Mouse (Mus musculus) stomach, embryonic 16.5 days (tissue): ENCODE data around the gene Aebp1. TPM values are rescaled to one million over a fixed set of nuclear protein-coding genes. Genes with fewer than 3 reads are reported as not detected.

Source experiments
- ATAC-seq: fragments of 200-750 bp; cut with Nextera tagmentation; 2 replicates; pipeline ENCODE4 v1.8.0; 2017; ENCODE audit warnings: moderate number of reproducible peaks, moderate TSS enrichment; ENCODE audit not compliant: insufficient read depth, low FRiP score
- H3K27ac ChIP-seq: fragments of 300-500 bp; sonication (generic); 2 replicates; pipeline ENCODE4 v1.5.1; 2014; ENCODE audit warnings: low read length
- H3K27me3 ChIP-seq: fragments of 300-500 bp; sonication (generic); 2 replicates; pipeline ENCODE4 v1.6.1; 2014; ENCODE audit warnings: low read length, control low read depth, mixed read lengths; ENCODE audit not compliant: control insufficient read depth, insufficient read depth
- H3K36me3 ChIP-seq: fragments of 300-500 bp; sonication (generic); 2 replicates; pipeline ENCODE4 v1.6.1; 2014; ENCODE audit warnings: low read length; ENCODE audit not compliant: control insufficient read depth, insufficient read depth
- H3K4me1 ChIP-seq: fragments of 300-500 bp; sonication (generic); 2 replicates; pipeline ENCODE4 v1.6.1; 2014; ENCODE audit warnings: low read length, control low read depth, mixed read lengths; ENCODE audit not compliant: control insufficient read depth, insufficient read depth
- H3K4me2 ChIP-seq: fragments of 300-500 bp; sonication (generic); 2 replicates; pipeline ENCODE4 v1.6.1; 2014; ENCODE audit warnings: low read depth, low read length, mixed read lengths
- H3K4me3 ChIP-seq: fragments of 300-500 bp; sonication (generic); replicated peaks from 2 replicates; pipeline ENCODE4 v1.5.1; 2014; ENCODE audit warnings: mild to moderate bottlenecking, low read length
- H3K9ac ChIP-seq: fragments of 300-500 bp; sonication (generic); 2 replicates; pipeline ENCODE4 v1.6.1; 2014; ENCODE audit warnings: low read length
- H3K9me3 ChIP-seq: fragments of 300-500 bp; sonication (generic); replicated peaks from 2 replicates; pipeline ENCODE4 v1.6.1; 2016; ENCODE audit warnings: low read length, control low read depth; ENCODE audit not compliant: control insufficient read depth
- WGBS: fragments of 180-500 bp; shearing (Covaris S2); extraction: QIAGEN DNeasy Blood & Tissue Kit; methylation state at CpG from one replicate; pipeline ENCODE4 v1.1.7; 2014; 5-methylcytosine and 5-hydroxymethylcytosine counted together
- polyA plus RNA-seq: library from polyadenylated mRNA; unstranded; fragments of >200 nt; fragmentation: Nextera tagmentation; extraction: Ambion mirVana; gene quantifications from 2 replicates; pipeline ENCODE4 v1.2.1, GENCODE M21; 2015

The Aebp1 gene
- polyA plus RNA-seq, 1 experiment from 2014 or later: 50.6 TPM

- Histone ChIP-seq H3K27ac (no peak overlapping the region), H3K9ac (peak overlapping the region; percentile 76), H3K4me2 (peak overlapping the region; percentile 74), H3K36me3 (no peaks in the 10 kb centered on the region), H3K4me1 (peaks cover 3% of the 10 kb centered on the region), H3K27me3 (0 out of 2 replicates have a peak, but pooled peaks cover 3% of the 10 kb centered on the region), H3K4me3 (peak overlapping the region; percentile 57), H3K9me3 (no peaks in the 10 kb centered on the region)
- 16% methylated on average over 15 of the region's 15 CpGs for WGBS
- ATAC-seq: no peak; the same call in 1 of the 2 replicates
Measured at GRCm38 (mm10) chr11:5862394-5863105, 803 bp downstream of the Aebp1 start.

GRCm38 (mm10) chr11:5867196-5867595, 5.4 kb downstream of the Aebp1 start:
- Histone ChIP-seq H3K27me3 (no peaks in the 10 kb centered on the region), H3K4me3 (no peak overlapping the region), H3K9ac (no peak overlapping the region), H3K9me3 (no peaks in the 10 kb centered on the region), H3K36me3 (peaks cover 6% of the 10 kb centered on the region), H3K27ac (no peak overlapping the region), H3K4me1 (no peaks in the 10 kb centered on the region), H3K4me2 (no peak overlapping the region)
- ATAC-seq: no peak
- 79% methylated on average over 2 of the region's 2 CpGs for WGBS

DNA sequence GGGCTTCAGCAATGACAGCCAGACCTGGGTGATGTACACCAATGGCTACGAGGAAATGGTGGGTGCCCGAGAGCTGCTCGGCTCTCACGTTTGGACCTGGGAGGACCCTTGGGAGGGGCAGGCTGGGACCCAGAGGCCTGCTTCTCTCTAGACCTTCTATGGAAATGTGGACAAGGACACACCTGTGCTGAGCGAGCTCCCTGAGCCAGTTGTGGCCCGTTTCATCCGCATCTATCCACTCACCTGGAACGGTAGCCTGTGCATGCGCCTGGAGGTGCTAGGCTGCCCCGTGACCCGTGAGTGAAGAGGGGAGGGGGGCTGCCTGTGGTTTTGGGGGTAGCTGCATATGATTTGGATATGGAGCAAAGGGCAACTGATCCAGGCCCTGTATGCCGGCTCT, 6.6 kb downstream of the Aebp1 start:
- Histone ChIP-seq H3K9me3 (no peaks in the 10 kb centered on the region), H3K36me3 (peaks cover 13% of the 10 kb centered on the region), H3K9ac (no peak overlapping the region), H3K4me1 (no peaks in the 10 kb centered on the region), H3K27ac (no peak overlapping the region), H3K4me3 (no peak overlapping the region), H3K4me2 (no peak overlapping the region), H3K27me3 (no peaks in the 10 kb centered on the region)
- no peak for ATAC-seq
- WGBS: 89% methylated on average over 12 of the region's 12 CpGs

DNA sequence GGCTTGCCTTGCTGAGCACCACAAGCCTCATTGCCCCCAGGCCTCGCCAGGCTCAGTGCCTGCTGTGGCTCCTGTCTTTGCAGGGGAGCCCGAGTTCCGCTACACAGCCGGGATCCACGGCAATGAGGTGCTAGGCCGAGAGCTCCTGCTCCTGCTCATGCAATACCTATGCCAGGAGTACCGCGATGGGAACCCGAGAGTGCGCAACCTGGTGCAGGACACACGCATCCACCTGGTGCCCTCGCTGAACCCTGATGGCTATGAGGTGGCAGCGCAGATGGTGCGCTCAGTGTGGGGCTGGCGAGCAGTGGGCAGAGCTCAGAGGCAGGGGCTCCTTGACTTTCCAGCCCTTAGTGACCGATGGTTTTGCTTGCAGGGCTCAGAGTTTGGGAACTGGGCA, 7.6 kb downstream of the Aebp1 start:
- no peak overlapping the region for H3K27ac ChIP-seq
- no peaks in the 10 kb centered on the region for H3K4me1 ChIP-seq
- no peaks in the 10 kb centered on the region for H3K27me3 ChIP-seq
- no peaks in the 10 kb centered on the region for H3K9me3 ChIP-seq
- no peak overlapping the region for H3K4me3 ChIP-seq
- H3K9ac ChIP-seq: no peak overlapping the region
- ATAC-seq: no peak
- WGBS: 90% methylated on average over 16 of the region's 16 CpGs
- H3K36me3 ChIP-seq: peaks cover 13% of the 10 kb centered on the region
- no peak overlapping the region for H3K4me2 ChIP-seq

- Histone ChIP-seq H3K9me3 (no peaks in the 10 kb centered on the region), H3K36me3 (peaks cover 13% of the 10 kb centered on the region), H3K9ac (no peak overlapping the region), H3K4me1 (no peaks in the 10 kb centered on the region), H3K4me3 (no peak overlapping the region), H3K27me3 (no peaks in the 10 kb centered on the region), H3K4me2 (no peak overlapping the region), H3K27ac (no peak overlapping the region)
- 92% methylated on average over 16 of the region's 16 CpGs for WGBS
- ATAC-seq: no peak
Measured at GRCm38 (mm10) chr11:5870069-5870468, 8.3 kb downstream of the Aebp1 start.

GRCm38 (mm10) chr11:5872707-5873106, 11.0 kb downstream of the Aebp1 start:
- H3K36me3 ChIP-seq: peaks cover 13% of the 10 kb centered on the region
- no peak overlapping the region for H3K27ac ChIP-seq
- peaks cover 10% of the 10 kb centered on the region for H3K4me1 ChIP-seq
- no peak overlapping the region for H3K4me3 ChIP-seq
- no peak overlapping the region for H3K9ac ChIP-seq
- no peak for ATAC-seq
- H3K27me3 ChIP-seq: no peaks in the 10 kb centered on the region
- H3K9me3 ChIP-seq: no peaks in the 10 kb centered on the region
- no peak overlapping the region for H3K4me2 ChIP-seq
- 93% methylated on average over 11 of the region's 11 CpGs for WGBS

DNA sequence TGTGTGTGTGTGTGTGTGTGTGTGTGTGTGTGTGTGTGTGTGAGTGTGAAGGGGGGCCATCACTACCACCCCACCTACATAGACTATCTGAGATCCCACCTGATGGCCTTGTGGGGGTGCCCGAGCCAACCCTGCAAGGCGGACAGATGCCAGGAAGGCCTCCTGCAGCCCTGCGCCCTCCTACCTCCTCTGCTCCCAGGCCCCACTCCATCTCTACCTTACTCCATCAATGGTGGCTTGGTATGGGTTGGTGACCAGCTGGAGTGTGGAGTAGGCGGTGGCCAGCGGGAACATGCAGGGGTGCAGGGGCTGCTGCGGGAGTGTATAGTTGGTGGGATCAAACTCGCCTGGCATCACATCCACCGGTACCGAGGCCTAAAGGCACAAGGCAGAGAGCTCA, 11.4 kb downstream of the Aebp1 start:
- H3K36me3 ChIP-seq: peaks cover 13% of the 10 kb centered on the region
- no peak for ATAC-seq

GRCm38 (mm10) chr11:5877421-5877820, 15.7 kb downstream of the Aebp1 start:
- Histone ChIP-seq H3K27ac (0 out of 2 replicates have a peak overlapping the region, but pooled peaks have one; percentile 28), H3K4me1 (peaks cover 10% of the 10 kb centered on the region), H3K27me3 (no peaks in the 10 kb centered on the region), H3K36me3 (peaks cover 5% of the 10 kb centered on the region; the same call in 1 of the 2 replicates), H3K4me2 (peak overlapping the region; percentile 71), H3K4me3 (peak overlapping the region; percentile 79), H3K9ac (peak overlapping the region; percentile 82), H3K9me3 (0 out of 2 replicates have a peak, but pooled peaks cover 2% of the 10 kb centered on the region)
- no peak for ATAC-seq
- 2% methylated on average over 5 of the region's 5 CpGs for WGBS

More for the DNA sequence above, 11.4 kb downstream of the Aebp1 start:
- 94% methylated on average over 9 of the region's 9 CpGs for WGBS
- Histone ChIP-seq H3K4me2 (no peak overlapping the region), H3K9me3 (no peaks in the 10 kb centered on the region), H3K9ac (no peak overlapping the region), H3K27me3 (no peaks in the 10 kb centered on the region), H3K4me1 (peaks cover 10% of the 10 kb centered on the region), H3K27ac (no peak overlapping the region), H3K4me3 (no peak overlapping the region)

- Histone ChIP-seq H3K4me3 (peak within 1 kb of the TSS; percentile 79), H3K9me3 (0 out of 2 replicates have a peak, but pooled peaks cover 2% of the 10 kb centered on the region), H3K27ac (peak within 1 kb of the TSS; percentile 90), H3K4me1 (peaks cover 10% of the 10 kb centered on the region), H3K27me3 (no peaks in the 10 kb centered on the region), H3K36me3 (no peaks in the 10 kb centered on the region; the same call in 1 of the 2 replicates), H3K9ac (peak within 1 kb of the TSS; percentile 82), H3K4me2 (peak within 1 kb of the TSS; percentile 75)
- under 1% methylated on average over 52 of the region's 52 CpGs for WGBS
- peak; percentile 99 for ATAC-seq
Measured at GRCm38 (mm10) chr11:5877921-5878526, 16.3 kb downstream of the Aebp1 start, which contains the start of gene Pold2. Gene Pold2 (minus strand): TSS chr11:5878292.
